Mouse (Mus musculus) adrenal gland, postnatal 36 days (tissue): ENCODE measurements around the gene Ampd2. TPM values are rescaled to one million over a fixed set of nuclear protein-coding genes. Genes with fewer than 3 reads are reported as not detected.

Source experiments
- DNase-seq, 2 experiments: peaks; one replicate each; pipeline ENCODE4 v3.0.0; 2021; ENCODE audit warnings: mixed read lengths in 1 of 2
- total RNA-seq, 2 experiments: library from RNA; stranded (reverse); gene quantifications; 2 replicates each; pipeline ENCODE4 v1.2.3; 2021

Ampd2 gene
- total RNA-seq, 2 experiments from 2014 or later, result 133 to 143 TPM

- peak; percentile 48 to 57 for DNase-seq
Measured at GRCm38 (mm10) chr3:108069231-108069870, 17.1 kb downstream of the Ampd2 start.

- no peak for DNase-seq
Measured at GRCm38 (mm10) chr3:108068826-108069225, 17.6 kb downstream of the Ampd2 start.

- no peak for DNase-seq
Measured at GRCm38 (mm10) chr3:108067370-108067934, 19.0 kb downstream of the Ampd2 start.

- no peak for DNase-seq
Measured at GRCm38 (mm10) chr3:108065551-108065950, 20.9 kb downstream of the Ampd2 start.

- no peak for DNase-seq
Measured at GRCm38 (mm10) chr3:108064672-108065071, 21.8 kb downstream of the Ampd2 start.

- peak; percentile 49 to 59 for DNase-seq
Measured at GRCm38 (mm10) chr3:108062648-108063047, 23.8 kb downstream of the Ampd2 start.

- peak in 1 of 2 experiments; percentile 59 for DNase-seq
Measured at GRCm38 (mm10) chr3:108061420-108061819, 25.0 kb downstream of the Ampd2 start.

GRCm38 (mm10) chr3:108050493-108050892 is 36.0 kb downstream of the Ampd2 start:
- DNase-seq, result no peak

- DNase-seq, result no peak
Measured at GRCm38 (mm10) chr3:108048306-108048705, 38.1 kb downstream of the Ampd2 start.

GRCm38 (mm10) chr3:108046944-108047655 is 39.4 kb downstream of the Ampd2 start:
- no peak for DNase-seq

- peak; percentile 92 for DNase-seq
Measured at GRCm38 (mm10) chr3:108044394-108045140, 41.9 kb downstream of the Ampd2 start, which contains the start of gene Gstm4. TSS of gene Gstm4 (minus strand) at chr3:108044894.

- DNase-seq, result no peak
Measured at GRCm38 (mm10) chr3:108033156-108033555, 53.3 kb downstream of the Ampd2 start.

GRCm38 (mm10) chr3:108032113-108032512 is 54.3 kb downstream of the Ampd2 start:
- no peak for DNase-seq

- DNase-seq, result peak in 1 of 2 experiments; percentile 10
Measured at GRCm38 (mm10) chr3:108028641-108029365, 57.6 kb downstream of the Ampd2 start.

- no peak for DNase-seq
Measured at GRCm38 (mm10) chr3:108026597-108026996, 59.9 kb downstream of the Ampd2 start.

GRCm38 (mm10) chr3:108026049-108026448 is 60.4 kb downstream of the Ampd2 start:
- DNase-seq, result no peak

GRCm38 (mm10) chr3:108025318-108025717 is 61.1 kb downstream of the Ampd2 start:
- peak; percentile 9 to 52 for DNase-seq
